Mouse (Mus musculus) heart, embryonic 14.5 days (tissue): ENCODE results near the gene Enox1. TPM values are rescaled to one million over a fixed set of nuclear protein-coding genes. Genes with fewer than 3 reads are reported as not detected.

Experiments
- ATAC-seq: fragments of 200-750 bp; cut with Nextera tagmentation; 2 replicates; pipeline ENCODE4 v1.8.0; 2017; ENCODE audit warnings: low read depth, moderate TSS enrichment; ENCODE audit not compliant: insufficient number of reproducible peaks, insufficient read depth, low FRiP score
- H3K27ac ChIP-seq, 2 experiments: fragments of 200-500 bp in 1 of 2; fragments of 300-500 bp in 1 of 2; sonication (generic) in 1 of 2; replicated peaks in 1 of 2; 2 replicates each; pipeline ENCODE4 v1.5.1; 2012 to 2014; ENCODE audit warnings: low read depth in 2 of 2, low read length in 2 of 2, control low read depth in 1 of 2, mild to moderate bottlenecking in 1 of 2, mixed read lengths in 1 of 2; ENCODE audit not compliant: control insufficient read depth in 1 of 2, insufficient read depth in 1 of 2
- H3K27me3 ChIP-seq: fragments of 300-500 bp; sonication (generic); 2 replicates; pipeline ENCODE4 v1.6.1; 2014; ENCODE audit warnings: mild to moderate bottlenecking, low read length, control low read depth; ENCODE audit not compliant: control insufficient read depth, insufficient read depth
- H3K36me3 ChIP-seq: fragments of 300-500 bp; sonication (generic); 2 replicates; pipeline ENCODE4 v1.6.1; 2014; ENCODE audit warnings: mild to moderate bottlenecking, control low read depth, low read length, mixed read lengths; ENCODE audit not compliant: control insufficient read depth, insufficient read depth
- H3K4me1 ChIP-seq, 2 experiments: fragments of 200-500 bp in 1 of 2; fragments of 300-500 bp in 1 of 2; sonication (generic) in 1 of 2; 2 replicates each; pipeline ENCODE4 v1.6.1; 2012 to 2014; ENCODE audit warnings: low read length in 2 of 2, control low read depth in 1 of 2, mixed read lengths in 1 of 2; ENCODE audit not compliant: control insufficient read depth in 2 of 2, insufficient read depth in 2 of 2
- H3K4me2 ChIP-seq: fragments of 300-500 bp; sonication (generic); 2 replicates; pipeline ENCODE4 v1.6.1; 2014; ENCODE audit warnings: mild to moderate bottlenecking, low read length
- H3K4me3 ChIP-seq, 2 experiments: fragments of 200-500 bp in 1 of 2; fragments of 300-500 bp in 1 of 2; sonication (generic) in 1 of 2; 2 replicates each; pipeline ENCODE4 v1.5.1; 2012 to 2014; ENCODE audit warnings: low read length in 2 of 2, mild to moderate bottlenecking in 2 of 2, control low read depth in 1 of 2, low read depth in 1 of 2, moderate library complexity in 1 of 2; ENCODE audit not compliant: control insufficient read depth in 1 of 2, insufficient read depth in 1 of 2
- H3K9ac ChIP-seq: fragments of 300-500 bp; sonication (generic); 2 replicates; pipeline ENCODE4 v1.6.1; 2014; ENCODE audit warnings: mild to moderate bottlenecking, low read length
- H3K9me3 ChIP-seq: fragments of 300-500 bp; sonication (generic); 2 replicates; pipeline ENCODE4 v1.6.1; 2016; ENCODE audit warnings: low read length, control low read depth; ENCODE audit not compliant: control insufficient read depth
- WGBS: fragments of 180-500 bp; shearing (Covaris S2); extraction: QIAGEN DNeasy Blood & Tissue Kit; methylation state at CpG from one replicate; pipeline ENCODE4 v1.1.7; 2014; 5-methylcytosine and 5-hydroxymethylcytosine counted together
- polyA plus RNA-seq: library from polyadenylated mRNA; unstranded; fragments of >200 nt; fragmentation: Nextera tagmentation; extraction: Ambion mirVana; gene quantifications from 2 replicates; pipeline ENCODE4 v1.2.1, GENCODE M21; 2014

The Enox1 gene
- polyA plus RNA-seq, 1 experiment from 2014 or later = 2.2 TPM

- Histone ChIP-seq H3K36me3 (no peaks in the 10 kb centered on the region), H3K9me3 (no peaks in the 10 kb centered on the region), H3K4me3 (no peak overlapping the region), H3K9ac (no peak overlapping the region), H3K27me3 (no peaks in the 10 kb centered on the region), H3K4me1 (0 out of 4 replicates have a peak, but pooled peaks cover 0 to 2% of the 10 kb centered on the region in 2 experiments), H3K27ac (no peak overlapping the region), H3K4me2 (no peak overlapping the region)
- ATAC-seq = no peak
- WGBS = 72% methylated on average over 5 of the region's 5 CpGs
These were observed 451.7 kb downstream of the Enox1 start for GRCm38 (mm10) chr14:77608182-77608839.

- WGBS = 91% methylated on average over 16 of the region's 16 CpGs
- Histone ChIP-seq H3K27me3 (no peaks in the 10 kb centered on the region), H3K4me3 (no peak overlapping the region), H3K36me3 (no peaks in the 10 kb centered on the region), H3K27ac (no peak overlapping the region), H3K9me3 (no peaks in the 10 kb centered on the region), H3K9ac (no peak overlapping the region), H3K4me2 (no peak overlapping the region), H3K4me1 (no peaks in the 10 kb centered on the region)
- no peak for ATAC-seq
These were observed 458.6 kb downstream of the Enox1 start for GRCm38 (mm10) chr14:77615201-77615600.

GRCm38 (mm10) chr14:77617250-77617649 is 460.7 kb downstream of the Enox1 start:
- H3K4me3 ChIP-seq = no peak overlapping the region

GRCm38 (mm10) chr14:77618131-77618805 is 461.7 kb downstream of the Enox1 start:
- H3K36me3 ChIP-seq = no peaks in the 10 kb centered on the region
- no peaks in the 10 kb centered on the region for H3K4me1 ChIP-seq
- H3K9ac ChIP-seq = no peak overlapping the region
- no peak overlapping the region for H3K27ac ChIP-seq
- H3K4me3 ChIP-seq = no peak overlapping the region
- H3K9me3 ChIP-seq = no peaks in the 10 kb centered on the region
- H3K27me3 ChIP-seq = no peaks in the 10 kb centered on the region
- no peak for ATAC-seq
- WGBS = 61% methylated on average over 13 of the region's 13 CpGs
- H3K4me2 ChIP-seq = no peak overlapping the region

More at GRCm38 (mm10) chr14:77617250-77617649, 460.7 kb downstream of the Enox1 start:
- H3K9me3 ChIP-seq = no peaks in the 10 kb centered on the region
- no peaks in the 10 kb centered on the region for H3K36me3 ChIP-seq
- no peak for ATAC-seq
- 63% methylated on average over 6 of the region's 6 CpGs for WGBS
- H3K9ac ChIP-seq = no peak overlapping the region
- no peak overlapping the region for H3K27ac ChIP-seq
- no peaks in the 10 kb centered on the region for H3K27me3 ChIP-seq
- no peaks in the 10 kb centered on the region for H3K4me1 ChIP-seq
- no peak overlapping the region for H3K4me2 ChIP-seq

GRCm38 (mm10) chr14:77621473-77622264 is 465.1 kb downstream of the Enox1 start:
- no peaks in the 10 kb centered on the region for H3K27me3 ChIP-seq
- no peaks in the 10 kb centered on the region for H3K36me3 ChIP-seq
- peaks cover 2 to 10% of the 10 kb centered on the region in 2 experiments for H3K4me1 ChIP-seq
- H3K27ac ChIP-seq = no peak overlapping the region
- H3K4me3 ChIP-seq = no peak overlapping the region
- no peak for ATAC-seq
- H3K9me3 ChIP-seq = no peaks in the 10 kb centered on the region
- no peak overlapping the region for H3K9ac ChIP-seq
- H3K4me2 ChIP-seq = no peak overlapping the region
- 65% methylated on average over 4 of the region's 4 CpGs for WGBS

GRCm38 (mm10) chr14:77626557-77627507 is 470.3 kb downstream of the Enox1 start:
- ATAC-seq = no peak
- 86% methylated on average over 12 of the region's 12 CpGs for WGBS

More at GRCm38 (mm10) chr14:77626557-77627507, 470.3 kb downstream of the Enox1 start:
- Histone ChIP-seq H3K4me2 (no peak overlapping the region), H3K27ac (no peak overlapping the region), H3K4me1 (peaks cover 8 to 17% of the 10 kb centered on the region in 2 experiments), H3K9ac (no peak overlapping the region), H3K27me3 (no peaks in the 10 kb centered on the region), H3K4me3 (no peak overlapping the region), H3K9me3 (no peaks in the 10 kb centered on the region), H3K36me3 (no peaks in the 10 kb centered on the region)
